Mouse (Mus musculus): Measurements from ENCODE around the gene Mgst2.

DNA sequence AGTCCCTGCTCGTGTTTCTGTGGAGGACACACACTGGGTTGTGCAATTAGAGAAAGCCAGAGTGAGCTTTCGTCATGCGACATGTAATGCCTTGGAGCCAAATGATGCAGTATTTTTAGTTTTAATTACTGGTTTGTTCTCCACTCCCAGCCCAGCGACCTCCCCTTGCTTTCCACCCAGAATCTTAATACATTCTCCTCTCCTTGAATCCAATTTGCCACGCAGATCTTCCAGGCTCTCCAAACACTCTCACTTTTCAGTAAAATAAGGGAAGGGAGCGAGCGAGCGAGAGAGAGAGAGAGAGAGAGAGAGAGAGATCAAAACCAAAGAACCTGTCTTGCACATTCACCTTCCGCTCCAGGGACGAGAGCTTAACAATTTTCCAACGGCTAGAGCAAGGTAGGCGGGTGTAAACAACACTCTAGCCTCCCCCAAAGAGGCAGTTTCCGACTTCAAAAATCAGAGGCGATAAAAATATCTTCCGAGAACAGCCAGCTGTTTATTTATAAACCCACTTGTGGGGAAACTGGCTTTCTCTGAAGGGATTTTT is 40.6 kb downstream of the Mgst2 start:
- TF ChIP-seq CTCF (IDR thresholded peaks at IDR 0.05; ENCODE audit: low read depth) (no peak), EP300 (IDR thresholded peaks at IDR 0.05; ENCODE audit: low read depth) (no peak)

Measured in liver, embryonic 14.5 days (tissue).